Mouse (Mus musculus): Measurements from ENCODE around the gene Isoc2b. TPM values are rescaled to one million over a fixed set of nuclear protein-coding genes. Genes with fewer than 3 reads are reported as not detected.

The Isoc2b gene
- 11.3 and 13.0 TPM in 2 replicates for polyA plus RNA-seq (2012)

GRCm38 (mm10) chr7:4870133-4870532, at the start of gene Isoc2b:
Gene Isoc2b, minus strand, starts transcription at chr7:4870258.
- TF ChIP-seq GATA1 (IDR thresholded peaks at IDR 0.05; ENCODE audit: low read length) = no peak

GRCm38 (mm10) chr7:4919096-4919495, 49.0 kb upstream of the Isoc2b start:
- TF ChIP-seq GATA1 (IDR thresholded peaks at IDR 0.05; ENCODE audit: low read length) = no peak

DNA sequence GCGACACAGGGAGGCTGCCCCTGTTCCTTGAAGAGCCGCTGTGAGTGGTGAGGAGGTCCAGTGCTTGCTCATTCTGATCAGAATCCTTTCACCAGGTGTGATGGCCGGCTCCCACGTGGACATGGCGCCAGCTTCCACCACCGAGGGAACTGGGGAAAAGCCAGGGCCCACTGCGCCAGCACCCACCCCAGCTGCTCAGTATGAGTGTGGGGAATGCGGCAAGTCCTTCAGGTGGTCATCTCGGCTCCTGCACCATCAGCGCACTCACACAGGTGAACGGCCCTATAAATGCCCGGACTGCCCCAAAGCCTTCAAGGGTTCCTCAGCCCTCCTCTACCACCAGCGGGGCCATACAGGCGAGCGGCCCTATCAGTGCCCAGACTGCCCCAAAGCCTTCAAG, 48.6 kb upstream of the Isoc2b start:
- TF ChIP-seq GATA1 (IDR thresholded peaks at IDR 0.05; ENCODE audit: low read length) = no peak

- TF ChIP-seq GATA1 (IDR thresholded peaks at IDR 0.05; ENCODE audit: low read length) = no peak
Observed at GRCm38 (mm10) chr7:4917494-4917893, 47.4 kb upstream of the Isoc2b start.

GRCm38 (mm10) chr7:4915669-4916416, 45.8 kb upstream of the Isoc2b start:
- TF ChIP-seq GATA1 (IDR thresholded peaks at IDR 0.05; ENCODE audit: low read length) = no peak

GRCm38 (mm10) chr7:4915007-4915665, 45.1 kb upstream of the Isoc2b start, which contains the start of gene Zfp628:
Gene Zfp628, plus strand, starts transcription at chr7:4915217.
- no peak for TF ChIP-seq GATA1 (IDR thresholded peaks at IDR 0.05; ENCODE audit: low read length)

- no peak for TF ChIP-seq GATA1 (IDR thresholded peaks at IDR 0.05; ENCODE audit: low read length)
Observed at GRCm38 (mm10) chr7:4912248-4912647, 42.2 kb upstream of the Isoc2b start.

GRCm38 (mm10) chr7:4911561-4911960, 41.5 kb upstream of the Isoc2b start:
- no peak for TF ChIP-seq GATA1 (IDR thresholded peaks at IDR 0.05; ENCODE audit: low read length)

DNA sequence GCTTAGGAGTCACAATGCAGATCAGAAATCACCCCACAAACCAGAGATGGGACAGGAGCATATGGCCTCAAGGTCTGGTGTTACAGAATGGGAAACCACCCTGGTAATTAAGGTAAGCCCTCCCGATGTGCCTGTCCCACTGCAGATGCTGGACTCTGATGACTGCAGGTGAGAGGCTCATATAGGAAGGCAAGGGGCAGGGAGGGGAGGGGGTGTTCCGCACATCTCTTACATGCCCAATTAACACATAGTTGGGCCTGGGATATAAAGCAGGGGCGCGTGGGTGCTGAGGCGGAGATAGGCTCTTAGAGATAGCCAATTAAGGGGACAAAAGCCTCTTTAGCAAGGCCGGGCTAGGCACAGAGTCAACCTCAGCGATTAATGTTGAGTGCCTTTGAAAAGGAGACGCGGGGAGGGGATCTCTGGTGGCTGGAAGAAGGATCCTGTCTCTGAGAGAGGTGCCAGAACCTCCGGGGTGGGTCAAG, 36.5 kb upstream of the Isoc2b start, which contains the start of gene Gm36210:
TSS of gene Gm36210 (minus strand) at position 51 of the 485 bp plus-strand sequence.
- no peak for TF ChIP-seq GATA1 (IDR thresholded peaks at IDR 0.05; ENCODE audit: low read length)

DNA sequence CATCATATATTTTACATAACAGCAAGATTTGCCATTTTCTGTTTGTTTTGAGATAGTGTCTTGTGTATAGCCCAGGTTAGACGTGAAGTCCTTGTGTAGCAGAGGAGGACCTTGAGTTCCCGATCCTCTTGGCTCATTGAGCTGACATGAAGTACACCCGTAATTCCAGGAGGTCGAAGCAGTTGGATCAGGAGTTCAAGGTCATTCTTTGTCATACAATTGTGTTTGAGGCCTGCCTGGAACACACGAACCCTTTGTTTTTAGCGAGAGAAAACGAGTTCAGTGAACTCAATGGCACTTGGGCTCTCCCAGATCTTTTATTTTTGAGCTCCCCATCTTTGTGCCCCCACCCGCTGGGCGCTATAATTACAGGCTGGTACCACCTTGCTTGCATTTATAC, 32.3 kb upstream of the Isoc2b start:
- no peak for TF ChIP-seq GATA1 (IDR thresholded peaks at IDR 0.05; ENCODE audit: low read length)

GRCm38 (mm10) chr7:4901171-4901570, 31.1 kb upstream of the Isoc2b start:
- no peak for TF ChIP-seq GATA1 (IDR thresholded peaks at IDR 0.05; ENCODE audit: low read length)

DNA sequence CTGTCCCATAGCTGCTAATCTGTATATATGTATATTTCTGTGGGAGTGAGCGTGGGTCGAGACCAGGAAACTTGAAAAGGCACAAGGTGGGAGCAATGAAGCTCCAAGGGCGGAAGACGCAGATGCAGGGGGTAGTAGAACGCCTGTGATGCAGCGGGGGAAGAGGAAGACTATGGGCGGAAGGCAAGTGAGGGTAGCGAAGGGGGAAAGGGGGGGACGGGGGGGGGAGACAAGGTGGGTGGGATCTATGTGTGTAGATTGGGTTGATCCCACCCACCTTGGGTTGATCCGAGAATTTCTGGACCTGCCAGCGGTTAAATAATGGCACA, 30.4 kb upstream of the Isoc2b start:
- TF ChIP-seq GATA1 (IDR thresholded peaks at IDR 0.05; ENCODE audit: low read length) = no peak

GRCm38 (mm10) chr7:4899649-4900522, 29.8 kb upstream of the Isoc2b start:
- TF ChIP-seq GATA1 (IDR thresholded peaks at IDR 0.05; ENCODE audit: low read length) = no peak

- TF ChIP-seq GATA1 (IDR thresholded peaks at IDR 0.05; ENCODE audit: low read length) = no peak
Observed at GRCm38 (mm10) chr7:4898851-4899648, 29.0 kb upstream of the Isoc2b start.

GRCm38 (mm10) chr7:4895186-4895585, 25.1 kb upstream of the Isoc2b start:
- TF ChIP-seq GATA1 (IDR thresholded peaks at IDR 0.05; ENCODE audit: low read length) = no peak

Measured in G1E-ER4 (cell line).